Mouse (Mus musculus): ENCODE measurements at regions not wholly inside any gene's neighbourhood (a gene's known extent, or its start where the extent isn't known, plus 50 kb on each side); places are given as distances from the start of the nearest gene placed in this dataset.

GRCm38 (mm10) chr13:16762727-16763512, 751.3 kb downstream of the Inhba start:
- no peak for TF ChIP-seq E2F4 (IDR thresholded peaks at IDR 0.05; ENCODE audit: insufficient read depth)
- no peak for TF ChIP-seq POLR2A (IDR thresholded peaks at IDR 0.05; ENCODE audit: insufficient read length, low read depth)
- no peak for TF ChIP-seq MAX (IDR thresholded peaks at IDR 0.05; ENCODE audit: low read depth)
- TF ChIP-seq USF1 (IDR thresholded peaks at IDR 0.05; ENCODE audit: low read depth) = no peak
